Mouse (Mus musculus) G1E (cell line): ENCODE results near the gene Gm12216.

Experiments
- CTCF ChIP-seq: IDR thresholded peaks from 2 replicates; pipeline ENCODE4 v1.5.1; 2012; ENCODE audit warnings: low read depth, low read length, inconsistent platforms, mixed read lengths
- POLR2AphosphoS5 ChIP-seq: IDR thresholded peaks from 2 replicates; pipeline ENCODE4 v1.6.1; 2012; ENCODE audit warnings: low read depth, low read length, inconsistent platforms; ENCODE audit not compliant: insufficient replicate concordance
- TAL1 ChIP-seq: conservative IDR thresholded peaks from 2 replicates; pipeline ENCODE4 v1.6.1; 2012; ENCODE audit warnings: low read depth, low read length, inconsistent platforms, mixed read lengths

GRCm38 (mm10) chr11:53798041-53798711, 60.9 kb downstream of the Gm12216 start:
- TF ChIP-seq CTCF (no peak), POLR2AphosphoS5 (no peak), TAL1 (no peak)
